Mouse (Mus musculus) left cerebral cortex, adult 18-20 months (tissue): ENCODE measurements around the gene Spata13. TPM values are rescaled to one million over a fixed set of nuclear protein-coding genes. Genes with fewer than 3 reads are reported as not detected.

Experiments used
- DNase-seq, 2 experiments: peaks; one replicate each; pipeline ENCODE4 v3.0.0; 2021 to 2022; ENCODE audit warnings: low spot score in 2 of 2, mixed read lengths in 1 of 2
- total RNA-seq, 2 experiments: library from RNA; stranded (reverse); gene quantifications; 2 replicates each; pipeline ENCODE4 v1.2.3; 2021

The Spata13 gene
- total RNA-seq, 2 experiments from 2014 or later: 17.3 to 18.2 TPM

DNA sequence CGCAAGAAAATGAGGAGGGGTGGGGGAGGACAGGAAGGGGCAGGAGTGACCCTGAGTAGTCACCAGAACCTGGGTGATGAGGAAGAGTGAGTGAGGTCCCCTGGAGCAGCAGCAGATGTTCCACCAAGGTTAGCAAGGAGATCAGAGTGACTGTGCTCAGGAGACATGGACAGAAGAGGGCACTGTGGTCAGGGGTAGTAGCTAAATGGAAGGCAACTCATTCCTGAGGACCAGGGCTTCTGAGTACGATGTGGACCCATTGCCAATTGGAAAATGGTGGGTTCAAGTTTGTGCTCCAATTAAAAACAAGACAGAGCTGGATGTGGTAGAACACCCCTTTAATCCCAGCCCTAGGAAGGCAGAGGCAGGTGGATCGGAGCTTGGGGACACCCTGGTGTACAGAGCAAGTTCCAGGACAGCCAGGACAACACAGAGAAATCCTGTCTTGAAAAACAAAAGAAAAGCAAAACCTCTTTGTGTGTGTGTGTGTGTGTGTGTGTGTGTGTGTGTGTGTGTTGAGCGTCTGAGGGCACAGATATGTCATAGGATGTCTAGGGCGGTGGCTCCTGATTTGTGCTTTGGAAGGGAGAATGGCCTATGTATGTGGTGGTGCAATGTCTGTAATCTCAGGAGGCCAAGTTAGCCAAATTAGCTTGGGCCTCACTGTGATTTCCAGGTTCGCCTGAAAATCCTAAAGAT is 77.9 kb downstream of the Spata13 start:
- DNase-seq: no peak

GRCm38 (mm10) chr14:60712289-60712830 is 78.6 kb downstream of the Spata13 start:
- no peak for DNase-seq

- DNase-seq: no peak
These were observed 81.9 kb downstream of the Spata13 start for GRCm38 (mm10) chr14:60715686-60716085.

DNA sequence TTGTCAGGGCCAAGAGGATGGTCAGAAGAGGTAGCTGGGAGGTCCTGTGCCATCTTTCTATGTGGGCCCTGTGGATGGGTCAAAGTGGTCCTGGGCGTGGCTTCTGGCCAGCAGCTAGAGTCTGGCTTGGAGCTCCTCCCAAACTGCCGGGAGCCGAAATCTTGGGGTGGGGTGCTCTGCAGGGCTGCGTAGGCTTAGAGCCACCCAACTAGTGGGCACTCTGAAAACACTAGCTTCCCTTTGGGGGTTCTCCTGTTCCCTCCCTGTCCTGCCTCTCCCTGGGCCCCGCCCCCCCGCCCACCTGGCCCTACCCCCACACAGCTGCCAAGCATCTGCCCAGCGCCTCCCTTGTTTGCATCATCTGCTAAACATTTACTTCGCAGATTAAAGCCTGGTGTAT is 87.5 kb downstream of the Spata13 start:
- no peak for DNase-seq

DNA sequence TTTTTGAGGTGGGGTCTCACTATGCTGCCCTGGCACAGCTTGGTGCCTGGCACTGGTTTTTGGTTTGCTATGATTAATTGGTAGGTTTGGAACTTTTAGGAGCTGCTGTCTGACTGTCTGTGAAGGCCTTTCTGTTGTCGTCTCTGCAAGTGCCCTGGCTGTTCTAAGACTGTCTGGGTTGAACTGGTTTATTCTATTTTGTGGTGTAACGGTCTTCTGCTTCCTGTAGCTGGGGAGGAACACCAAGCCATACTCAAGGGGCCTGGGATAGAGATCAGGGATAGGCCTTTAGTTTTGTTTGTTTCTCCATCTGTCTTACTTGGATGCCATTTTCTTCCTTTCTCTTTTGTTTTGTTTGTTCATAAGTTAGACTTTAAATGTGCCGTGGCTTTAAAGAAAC is 88.1 kb downstream of the Spata13 start:
- DNase-seq: no peak

DNA sequence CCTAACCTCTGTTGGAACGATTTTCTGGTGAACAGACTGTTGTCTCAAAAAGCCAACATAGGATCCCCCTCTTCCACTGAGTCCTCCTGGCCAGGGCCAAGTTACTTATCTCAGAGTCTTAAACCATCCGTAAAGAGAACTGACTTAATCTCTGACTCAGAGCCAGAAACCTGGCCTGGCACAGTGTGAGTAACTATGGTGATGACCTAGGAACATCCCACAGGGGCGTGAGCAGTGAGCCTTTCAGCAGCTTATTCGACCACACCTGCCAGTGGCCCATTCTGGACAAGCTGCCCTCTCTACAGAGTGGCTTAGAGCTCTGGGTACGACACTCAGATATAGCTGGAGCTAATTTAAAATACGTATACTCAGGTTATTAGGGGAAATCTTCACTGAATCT is 92.3 kb downstream of the Spata13 start:
- DNase-seq: no peak

DNA sequence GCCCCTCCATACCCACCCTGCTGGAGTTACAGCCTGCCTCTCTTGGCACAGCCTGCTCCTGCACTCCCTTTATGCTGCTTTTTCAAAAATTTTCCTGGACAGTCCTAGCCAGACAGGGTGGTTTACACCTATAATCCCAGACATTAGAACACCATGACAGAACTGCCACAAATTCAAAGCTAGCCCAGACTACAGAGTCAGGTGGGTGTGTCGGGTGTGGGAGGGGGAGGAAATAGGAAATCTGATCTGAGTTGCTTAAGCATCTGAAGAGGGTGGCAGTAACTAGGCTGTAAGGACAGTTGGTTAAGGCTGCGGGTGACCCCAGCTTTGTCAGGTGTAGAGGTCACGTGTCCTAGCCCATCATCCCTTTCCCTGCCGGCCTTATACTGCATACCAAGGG is 93.3 kb downstream of the Spata13 start:
- no peak for DNase-seq

GRCm38 (mm10) chr14:60732081-60732480 is 98.3 kb downstream of the Spata13 start:
- DNase-seq: no peak

- peak; percentile 19 to 45 for DNase-seq
These were observed 99.0 kb downstream of the Spata13 start for GRCm38 (mm10) chr14:60732787-60733186.

GRCm38 (mm10) chr14:60733706-60734105 is 99.9 kb downstream of the Spata13 start:
- DNase-seq: no peak

- no peak for DNase-seq
These were observed 101.4 kb downstream of the Spata13 start for GRCm38 (mm10) chr14:60735206-60735605.

- no peak for DNase-seq
These were observed 102.2 kb downstream of the Spata13 start for GRCm38 (mm10) chr14:60735848-60736547.

DNA sequence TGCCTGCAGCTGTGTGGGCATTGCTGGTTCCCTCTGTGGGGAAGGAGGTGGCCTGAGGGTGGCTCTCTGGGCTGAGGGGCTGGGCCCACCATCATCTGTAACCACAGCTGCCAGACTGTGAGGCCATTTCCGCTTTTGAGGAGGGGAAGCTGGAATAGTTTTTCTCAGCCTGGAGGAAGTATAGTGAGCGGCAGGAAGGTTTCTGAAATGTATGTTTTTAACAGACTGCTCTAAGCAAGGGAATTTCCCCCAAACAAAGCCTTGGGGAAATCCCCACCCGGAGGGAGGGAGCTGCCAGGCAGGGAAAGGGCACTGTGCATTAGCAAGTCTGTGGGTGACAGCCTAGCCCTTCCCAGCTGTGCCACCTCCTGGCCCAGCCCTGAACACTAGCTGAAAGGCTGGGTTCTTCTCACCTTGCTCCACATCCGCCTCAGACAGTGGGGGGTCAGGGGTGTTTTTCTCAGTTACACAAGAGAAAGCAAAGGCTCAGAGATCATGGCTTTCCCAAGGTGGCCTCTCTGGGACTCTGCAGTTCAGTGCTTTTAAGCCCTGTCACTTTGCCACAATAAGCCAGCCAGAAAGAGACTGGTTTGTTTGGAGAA is 102.9 kb downstream of the Spata13 start:
- no peak for DNase-seq

GRCm38 (mm10) chr14:60737202-60737611 is 103.4 kb downstream of the Spata13 start:
- DNase-seq: no peak

- DNase-seq: no peak
These were observed 104.7 kb downstream of the Spata13 start for GRCm38 (mm10) chr14:60738434-60738938.

DNA sequence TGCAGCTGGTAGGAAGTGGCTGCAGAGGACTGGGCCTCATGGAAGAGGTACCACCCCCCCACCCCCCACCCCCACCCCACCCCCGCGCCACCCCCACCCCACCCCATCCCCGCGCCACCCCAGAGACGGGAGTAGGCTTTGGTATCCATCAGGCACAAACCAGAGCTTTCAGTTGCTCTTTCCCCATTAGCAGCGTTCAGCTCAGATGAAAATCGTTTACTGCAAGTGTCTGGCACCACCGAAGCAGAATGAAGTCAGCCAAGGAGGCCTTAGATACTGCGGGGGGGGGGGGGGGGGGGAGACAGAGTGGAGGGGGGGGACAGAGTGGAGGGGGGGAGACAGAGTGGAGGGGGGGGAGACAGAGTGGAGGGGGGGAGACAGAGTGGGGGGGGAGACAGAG is 105.4 kb downstream of the Spata13 start:
- DNase-seq: no peak

DNA sequence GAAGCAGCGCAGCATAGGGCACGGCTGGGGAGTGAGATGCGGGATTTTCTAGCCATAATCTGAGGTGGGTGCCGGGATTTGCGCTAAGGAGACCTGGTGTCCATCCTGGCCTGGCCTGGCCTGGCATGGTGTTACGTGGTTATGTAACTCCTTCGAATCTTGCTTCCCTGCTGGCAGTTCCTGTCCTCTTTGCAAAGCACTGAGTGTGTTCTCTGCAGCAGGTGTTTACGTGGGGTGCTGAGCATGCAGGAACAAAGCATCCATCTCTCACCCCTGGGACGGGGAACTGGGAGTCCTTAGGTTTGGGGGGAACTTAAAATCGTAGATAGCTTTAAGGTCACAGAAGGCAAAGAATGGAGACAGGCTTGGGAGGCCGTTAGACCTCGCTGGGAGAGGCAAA is 105.8 kb downstream of the Spata13 start:
- no peak for DNase-seq

DNA sequence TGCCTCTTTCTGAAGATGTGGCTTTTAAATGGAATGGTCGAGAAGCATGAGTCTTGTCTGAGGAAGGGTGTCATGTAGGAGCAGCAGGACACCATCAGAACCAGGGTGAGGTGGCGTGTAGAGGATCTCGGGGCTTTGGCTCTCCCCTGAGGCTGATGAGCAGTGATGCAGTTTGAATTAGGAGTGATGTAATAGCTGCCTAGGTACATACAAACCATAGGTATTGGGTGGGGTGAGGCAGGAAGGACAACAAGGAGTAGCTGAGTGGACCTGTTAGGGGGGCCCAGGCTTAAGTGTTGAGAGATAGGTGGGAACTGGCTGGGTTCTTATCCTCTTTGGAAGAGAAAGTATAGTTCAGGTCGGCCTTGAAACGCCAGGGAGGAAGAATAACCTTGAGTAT is 106.7 kb downstream of the Spata13 start:
- no peak for DNase-seq

GRCm38 (mm10) chr14:60741033-60741432 is 107.2 kb downstream of the Spata13 start:
- no peak for DNase-seq

GRCm38 (mm10) chr14:60741490-60741981 is 107.7 kb downstream of the Spata13 start:
- no peak for DNase-seq

DNA sequence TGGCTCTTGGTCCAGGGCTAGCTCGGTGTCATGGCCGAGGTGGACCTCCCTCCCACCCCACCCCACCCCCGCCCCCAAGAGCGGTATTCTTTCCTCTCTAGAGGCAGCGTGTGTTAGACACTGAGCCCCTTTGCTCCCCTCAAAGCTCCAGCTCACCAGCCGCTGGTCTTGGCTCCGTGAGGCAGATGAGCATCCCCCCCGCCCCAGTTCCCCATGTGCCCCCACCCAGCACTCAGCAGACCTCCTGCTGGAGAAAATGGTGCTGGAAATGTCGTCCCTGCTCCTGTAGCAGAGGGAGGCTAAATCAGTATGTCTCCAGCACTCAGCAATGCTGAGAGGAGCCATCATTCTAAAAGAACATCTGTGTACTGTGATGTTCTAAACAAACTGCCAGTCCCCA is 109.9 kb downstream of the Spata13 start:
- DNase-seq: no peak

- no peak for DNase-seq
These were observed 111.4 kb downstream of the Spata13 start for GRCm38 (mm10) chr14:60745201-60745600.
